Mouse (Mus musculus): ENCODE measurements at regions not wholly inside any gene's neighbourhood (a gene's known extent, or its start where the extent isn't known, plus 50 kb on each side); places are given as distances from the start of the nearest gene placed in this dataset.

DNA sequence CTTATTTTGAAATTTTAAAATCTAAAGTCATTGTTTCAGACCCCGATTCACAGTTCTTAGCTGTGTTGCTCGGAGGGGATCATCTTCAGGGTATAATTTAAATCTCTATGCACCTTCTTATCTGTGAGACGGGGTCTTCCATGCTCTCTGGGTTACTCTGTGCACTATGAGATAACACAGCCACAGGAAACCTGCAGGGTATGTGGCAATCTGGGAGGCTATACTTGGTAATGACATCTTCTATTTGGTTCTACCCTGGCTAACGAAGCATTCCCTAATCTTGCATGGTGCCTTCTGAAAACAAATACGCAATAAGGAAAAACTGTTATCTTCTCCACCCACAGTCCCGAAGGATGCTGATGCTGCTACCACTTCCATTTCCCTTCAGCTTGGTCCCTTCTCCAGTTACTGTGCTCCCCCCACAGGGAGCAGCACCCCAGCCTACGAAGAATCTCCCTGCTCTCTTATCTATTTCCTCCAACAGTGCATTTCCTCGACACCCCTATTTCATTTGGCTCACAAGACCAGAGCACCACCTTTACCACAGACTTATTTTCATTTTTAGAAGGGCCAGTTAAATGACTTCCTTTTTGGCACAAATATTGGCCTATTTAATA is 378.2 kb downstream of the Gm9195 start:
- H3K36me3 ChIP-seq (ENCODE audit: control insufficient read depth, insufficient read depth, low read length), result no peaks in the 10 kb centered on the region
- no peaks in the 10 kb centered on the region for H3K27me3 ChIP-seq (ENCODE audit: control insufficient read depth, insufficient read depth, low read length)
- no peaks in the 10 kb centered on the region for H3K4me1 ChIP-seq (ENCODE audit: control insufficient read depth, insufficient read depth, low read length)
- no peak overlapping the region for H3K27ac ChIP-seq (ENCODE audit: low read length)
- WGBS, result 82% methylated on average over 8 of the region's 8 CpGs
- H3K9ac ChIP-seq (replicated peaks; ENCODE audit: low read depth, low read length), result no peak overlapping the region
- H3K9me3 ChIP-seq (ENCODE audit: control insufficient read depth, low read depth, low read length), result no peaks in the 10 kb centered on the region
- no peak overlapping the region for H3K4me3 ChIP-seq (ENCODE audit: low read depth, low read length)
- H3K4me2 ChIP-seq (replicated peaks; ENCODE audit: low read depth, low read length), result no peak overlapping the region
- ATAC-seq (ENCODE audit: insufficient number of reproducible peaks, insufficient read depth, low FRiP score, low read depth), result no peak

DNA sequence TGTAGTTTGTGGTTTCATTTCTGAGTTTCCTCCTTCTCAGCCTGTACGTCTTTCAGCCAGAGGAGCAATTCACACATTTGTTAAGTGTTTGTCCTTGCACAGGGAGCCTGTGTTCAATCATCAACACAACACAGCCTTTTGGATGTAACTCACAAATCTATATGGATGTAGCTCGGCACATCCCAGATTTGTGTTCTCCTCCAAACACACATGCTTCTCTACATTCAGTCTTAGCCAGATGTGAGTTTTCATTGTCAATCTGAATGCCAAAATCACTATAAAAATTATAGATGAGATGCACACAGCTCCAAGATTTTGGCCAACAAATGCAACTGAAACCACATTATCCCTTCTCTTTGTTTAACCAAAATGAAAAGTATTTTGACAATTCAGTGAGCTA is 380.9 kb downstream of the Gm9195 start:
- WGBS, result 39% methylated on average over 2 of the region's 2 CpGs
- no peaks in the 10 kb centered on the region for H3K27me3 ChIP-seq (ENCODE audit: control insufficient read depth, insufficient read depth, low read length)
- ATAC-seq (ENCODE audit: insufficient number of reproducible peaks, insufficient read depth, low FRiP score, low read depth), result peak; percentile 49; the same call in 1 of the 2 replicates
- no peaks in the 10 kb centered on the region for H3K4me1 ChIP-seq (ENCODE audit: control insufficient read depth, insufficient read depth, low read length)
- H3K9me3 ChIP-seq (ENCODE audit: control insufficient read depth, low read depth, low read length), result no peaks in the 10 kb centered on the region
- no peak overlapping the region for H3K27ac ChIP-seq (ENCODE audit: low read length)
- no peak overlapping the region for H3K4me3 ChIP-seq (ENCODE audit: low read depth, low read length)
- no peaks in the 10 kb centered on the region for H3K36me3 ChIP-seq (ENCODE audit: control insufficient read depth, insufficient read depth, low read length)
- H3K9ac ChIP-seq (replicated peaks; ENCODE audit: low read depth, low read length), result no peak overlapping the region
- no peak overlapping the region for H3K4me2 ChIP-seq (replicated peaks; ENCODE audit: low read depth, low read length)

DNA sequence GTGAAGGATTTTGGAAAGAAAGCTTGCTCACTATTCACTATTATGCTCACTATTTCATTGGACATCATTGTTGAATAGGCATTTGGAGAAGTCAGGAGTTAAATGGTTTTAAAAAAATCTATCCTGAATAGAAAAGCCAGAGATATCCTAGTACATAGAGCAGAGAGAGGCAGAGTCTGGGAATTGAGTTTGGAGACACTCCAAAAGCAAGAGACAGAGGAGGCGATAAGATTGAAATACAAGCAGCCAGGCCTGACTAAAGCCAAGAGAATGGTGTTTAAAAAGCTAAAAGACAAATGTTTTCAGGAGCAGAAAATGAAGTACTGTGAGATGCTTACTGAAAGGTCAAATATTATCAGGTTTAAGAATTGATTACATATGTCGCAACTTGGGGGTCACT is 400.1 kb downstream of the Gm9195 start:
- H3K4me3 ChIP-seq (ENCODE audit: low read depth, low read length), result no peak overlapping the region
- no peaks in the 10 kb centered on the region for H3K4me1 ChIP-seq (ENCODE audit: control insufficient read depth, insufficient read depth, low read length)
- H3K36me3 ChIP-seq (ENCODE audit: control insufficient read depth, insufficient read depth, low read length), result no peaks in the 10 kb centered on the region
- ATAC-seq (ENCODE audit: insufficient number of reproducible peaks, insufficient read depth, low FRiP score, low read depth), result no peak
- H3K9me3 ChIP-seq (ENCODE audit: control insufficient read depth, low read depth, low read length), result no peaks in the 10 kb centered on the region
- H3K27ac ChIP-seq (ENCODE audit: low read length), result no peak overlapping the region
- H3K4me2 ChIP-seq (replicated peaks; ENCODE audit: low read depth, low read length), result no peak overlapping the region
- H3K27me3 ChIP-seq (ENCODE audit: control insufficient read depth, insufficient read depth, low read length), result no peaks in the 10 kb centered on the region
- 57% methylated on average over 2 of the region's 2 CpGs for WGBS
- no peak overlapping the region for H3K9ac ChIP-seq (replicated peaks; ENCODE audit: low read depth, low read length)

DNA sequence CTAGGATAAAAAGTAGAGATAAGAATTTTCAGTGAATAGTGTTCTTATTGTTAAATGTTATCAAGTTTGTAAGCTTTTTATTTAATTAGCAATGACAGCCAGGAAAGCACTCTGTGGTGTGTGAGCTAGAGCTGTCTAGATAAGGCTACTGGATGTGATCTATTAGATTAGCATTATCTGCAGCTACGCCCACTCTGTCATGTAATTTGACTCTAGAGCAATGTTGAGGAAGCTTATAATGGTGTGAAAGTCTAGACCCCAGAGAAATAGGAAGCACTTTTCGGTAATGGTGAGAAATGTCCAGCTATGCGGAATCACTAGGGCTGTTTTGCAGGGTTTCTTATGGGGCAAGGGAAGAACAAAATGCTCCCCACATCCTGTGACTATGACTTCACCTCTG is 410.2 kb downstream of the Gm9195 start:
- Histone ChIP-seq H3K36me3 (ENCODE audit: control insufficient read depth, insufficient read depth, low read length) (no peaks in the 10 kb centered on the region), H3K4me3 (ENCODE audit: low read depth, low read length) (no peak overlapping the region), H3K27ac (ENCODE audit: low read length) (no peak overlapping the region), H3K9ac (replicated peaks; ENCODE audit: low read depth, low read length) (no peak overlapping the region), H3K4me1 (ENCODE audit: control insufficient read depth, insufficient read depth, low read length) (no peaks in the 10 kb centered on the region), H3K9me3 (ENCODE audit: control insufficient read depth, low read depth, low read length) (no peaks in the 10 kb centered on the region), H3K27me3 (ENCODE audit: control insufficient read depth, insufficient read depth, low read length) (no peaks in the 10 kb centered on the region), H3K4me2 (replicated peaks; ENCODE audit: low read depth, low read length) (no peak overlapping the region)
- 20% methylated on average over 3 of the region's 3 CpGs for WGBS
- ATAC-seq (ENCODE audit: insufficient number of reproducible peaks, insufficient read depth, low FRiP score, low read depth), result no peak

DNA sequence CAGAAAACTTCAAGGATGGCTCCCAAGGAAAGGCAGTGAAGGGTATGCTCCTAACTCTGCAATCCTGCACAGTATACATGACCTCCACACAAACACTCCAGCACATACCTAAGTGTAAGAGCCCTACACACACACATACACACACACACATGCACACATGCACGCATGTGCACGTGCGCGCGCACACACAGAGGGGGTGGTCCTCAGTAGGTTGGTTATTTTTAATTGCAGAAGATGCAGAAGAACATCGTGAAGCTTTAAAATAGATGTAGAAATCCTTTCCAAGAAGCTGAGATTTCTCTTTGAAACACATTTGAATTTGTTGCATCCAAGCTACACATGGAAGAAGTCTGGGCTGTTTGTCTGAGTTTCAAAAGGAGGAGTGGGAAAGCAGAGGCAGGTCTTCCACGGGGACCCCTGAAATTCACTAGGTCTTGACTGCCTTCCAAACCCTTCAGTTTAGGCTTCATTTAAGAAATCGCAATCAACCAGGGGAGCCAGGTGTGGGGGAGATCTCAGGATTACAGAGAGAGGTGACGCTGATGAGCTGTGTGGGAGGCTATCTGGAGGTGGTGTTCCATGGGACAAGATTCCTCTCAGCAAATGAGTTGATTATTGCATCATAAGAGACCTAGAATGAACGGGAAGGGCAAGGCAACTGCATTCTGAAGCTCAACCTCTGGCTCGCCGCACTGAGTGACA is 427.4 kb downstream of the Gm9195 start:
- no peaks in the 10 kb centered on the region for H3K36me3 ChIP-seq (ENCODE audit: control insufficient read depth, insufficient read depth, low read length)
- H3K4me1 ChIP-seq (ENCODE audit: control insufficient read depth, insufficient read depth, low read length), result no peaks in the 10 kb centered on the region
- no peak for ATAC-seq (ENCODE audit: insufficient number of reproducible peaks, insufficient read depth, low FRiP score, low read depth)
- no peak overlapping the region for H3K9ac ChIP-seq (replicated peaks; ENCODE audit: low read depth, low read length)
- H3K4me2 ChIP-seq (replicated peaks; ENCODE audit: low read depth, low read length), result no peak overlapping the region
- no peak overlapping the region for H3K4me3 ChIP-seq (ENCODE audit: low read depth, low read length)
- WGBS, result 75% methylated on average over 12 of the region's 12 CpGs
- H3K27ac ChIP-seq (ENCODE audit: low read length), result no peak overlapping the region
- no peaks in the 10 kb centered on the region for H3K9me3 ChIP-seq (ENCODE audit: control insufficient read depth, low read depth, low read length)
- no peaks in the 10 kb centered on the region for H3K27me3 ChIP-seq (ENCODE audit: control insufficient read depth, insufficient read depth, low read length)

DNA sequence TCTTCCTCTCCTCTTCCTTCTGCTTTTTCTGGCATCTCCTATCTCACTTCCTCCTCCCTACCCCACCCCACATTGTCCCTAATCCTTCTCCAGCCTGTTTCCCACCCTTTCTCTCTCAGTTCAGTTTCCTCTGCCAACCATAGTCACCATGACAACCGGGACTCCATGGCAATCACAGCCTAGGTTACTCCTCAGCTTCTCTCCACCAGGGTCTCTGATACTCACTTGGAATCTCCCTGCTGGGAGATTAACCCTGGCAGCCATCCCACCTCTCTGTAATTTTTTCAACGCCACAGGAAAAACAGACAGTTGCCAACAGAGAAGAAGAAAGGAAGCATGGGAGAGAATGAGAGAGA is 448.8 kb downstream of the Gm9195 start:
- no peak overlapping the region for H3K9ac ChIP-seq (replicated peaks; ENCODE audit: low read depth, low read length)
- WGBS, result 38% methylated on average over 2 of the region's 2 CpGs
- H3K4me1 ChIP-seq (ENCODE audit: control insufficient read depth, insufficient read depth, low read length), result no peaks in the 10 kb centered on the region
- H3K27me3 ChIP-seq (ENCODE audit: control insufficient read depth, insufficient read depth, low read length), result no peaks in the 10 kb centered on the region
- H3K27ac ChIP-seq (ENCODE audit: low read length), result no peak overlapping the region
- no peak for ATAC-seq (ENCODE audit: insufficient number of reproducible peaks, insufficient read depth, low FRiP score, low read depth)
- no peaks in the 10 kb centered on the region for H3K9me3 ChIP-seq (ENCODE audit: control insufficient read depth, low read depth, low read length)
- no peak overlapping the region for H3K4me2 ChIP-seq (replicated peaks; ENCODE audit: low read depth, low read length)
- no peaks in the 10 kb centered on the region for H3K36me3 ChIP-seq (ENCODE audit: control insufficient read depth, insufficient read depth, low read length)
- H3K4me3 ChIP-seq (ENCODE audit: low read depth, low read length), result no peak overlapping the region

DNA sequence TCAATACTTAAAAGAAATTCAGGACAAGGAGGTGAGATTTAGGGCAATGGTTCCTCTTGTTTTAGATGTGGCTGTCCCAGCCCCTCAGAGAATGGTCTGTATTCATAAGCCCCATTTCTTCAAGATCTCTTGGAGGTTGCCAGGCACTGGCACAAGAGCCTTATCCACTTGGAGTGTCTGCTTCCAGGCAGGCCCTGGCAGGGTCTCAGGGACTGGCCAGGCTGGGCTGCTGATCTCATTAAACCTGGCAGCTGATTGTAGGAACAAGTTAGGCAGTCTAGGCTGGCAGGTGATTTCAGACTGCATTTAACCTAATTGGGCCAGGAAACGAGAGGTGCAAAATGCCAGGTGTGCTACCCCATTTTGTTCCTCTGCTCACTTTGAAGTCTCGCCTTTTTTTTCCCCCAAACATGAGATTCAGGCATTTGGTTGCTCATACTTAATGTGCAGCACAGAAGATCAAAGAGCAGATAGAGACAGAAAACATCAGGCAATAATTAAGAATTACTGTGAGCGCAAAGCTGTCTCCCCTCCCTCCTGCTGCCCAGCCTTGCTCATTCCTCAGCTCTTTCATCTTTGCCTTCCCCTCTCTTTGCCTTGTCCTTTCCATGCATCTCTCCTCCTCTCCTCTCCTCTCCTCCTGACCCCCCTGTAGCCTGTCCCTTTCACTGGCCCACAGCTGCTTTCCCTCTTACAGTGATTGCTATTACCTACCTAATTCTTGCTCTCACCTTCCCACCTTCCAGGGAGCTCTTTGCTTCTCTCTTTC is 449.3 kb downstream of the Gm9195 start:
- no peaks in the 10 kb centered on the region for H3K4me1 ChIP-seq (ENCODE audit: control insufficient read depth, insufficient read depth, low read length)
- H3K4me3 ChIP-seq (ENCODE audit: low read depth, low read length), result no peak overlapping the region
- 69% methylated on average over 3 of the region's 3 CpGs for WGBS
- no peak for ATAC-seq (ENCODE audit: insufficient number of reproducible peaks, insufficient read depth, low FRiP score, low read depth)
- no peaks in the 10 kb centered on the region for H3K36me3 ChIP-seq (ENCODE audit: control insufficient read depth, insufficient read depth, low read length)
- no peaks in the 10 kb centered on the region for H3K27me3 ChIP-seq (ENCODE audit: control insufficient read depth, insufficient read depth, low read length)
- no peak overlapping the region for H3K27ac ChIP-seq (ENCODE audit: low read length)
- H3K4me2 ChIP-seq (replicated peaks; ENCODE audit: low read depth, low read length), result no peak overlapping the region
- H3K9ac ChIP-seq (replicated peaks; ENCODE audit: low read depth, low read length), result no peak overlapping the region
- H3K9me3 ChIP-seq (ENCODE audit: control insufficient read depth, low read depth, low read length), result no peaks in the 10 kb centered on the region

DNA sequence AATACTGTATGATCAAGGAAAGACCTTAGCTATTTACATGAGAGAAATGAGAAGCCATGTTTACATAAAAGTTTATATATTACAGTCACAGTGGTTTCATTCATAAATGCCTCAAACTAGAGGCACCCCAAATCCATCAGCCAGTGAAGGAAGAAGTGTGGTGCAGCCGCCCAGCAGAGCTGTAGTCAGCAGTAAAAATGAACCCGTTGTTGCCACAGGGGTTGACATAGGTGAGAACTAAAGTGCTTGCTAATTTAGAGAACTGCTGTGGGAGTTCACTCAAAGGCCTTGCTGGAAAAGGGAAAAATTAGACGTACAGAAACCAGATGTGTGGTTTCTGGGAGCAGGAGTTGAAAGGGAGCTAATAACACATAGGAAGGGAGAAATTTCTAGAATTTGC is 461.2 kb downstream of the Gm9195 start:
- no peak for ATAC-seq (ENCODE audit: insufficient number of reproducible peaks, insufficient read depth, low FRiP score, low read depth)
- H3K36me3 ChIP-seq (ENCODE audit: control insufficient read depth, insufficient read depth, low read length), result no peaks in the 10 kb centered on the region
- WGBS, result 45% methylated on average over 3 of the region's 3 CpGs
- no peak overlapping the region for H3K27ac ChIP-seq (ENCODE audit: low read length)
- H3K9me3 ChIP-seq (ENCODE audit: control insufficient read depth, low read depth, low read length), result no peaks in the 10 kb centered on the region
- no peak overlapping the region for H3K4me3 ChIP-seq (ENCODE audit: low read depth, low read length)
- no peak overlapping the region for H3K9ac ChIP-seq (replicated peaks; ENCODE audit: low read depth, low read length)
- no peaks in the 10 kb centered on the region for H3K4me1 ChIP-seq (ENCODE audit: control insufficient read depth, insufficient read depth, low read length)
- H3K27me3 ChIP-seq (ENCODE audit: control insufficient read depth, insufficient read depth, low read length), result no peaks in the 10 kb centered on the region
- H3K4me2 ChIP-seq (replicated peaks; ENCODE audit: low read depth, low read length), result no peak overlapping the region

Data from stomach, embryonic 14.5 days (tissue).